Mouse (Mus musculus) liver, embryonic 14 days (tissue): Measurements from ENCODE around the gene Dsn1. TPM values are rescaled to one million over a fixed set of nuclear protein-coding genes. Genes with fewer than 3 reads are reported as not detected.

Experiments used
- polyA plus RNA-seq: library from polyadenylated mRNA; depleted of rRNA; stranded (reverse); fragments of >200 nt; gene quantifications from 2 replicates; pipeline ENCODE4 v1.2.3, GENCODE M21; 2012; rRNA removed

The Dsn1 gene
- polyA plus RNA-seq = 19.1 and 21.6 TPM in 2 replicates

DNA sequence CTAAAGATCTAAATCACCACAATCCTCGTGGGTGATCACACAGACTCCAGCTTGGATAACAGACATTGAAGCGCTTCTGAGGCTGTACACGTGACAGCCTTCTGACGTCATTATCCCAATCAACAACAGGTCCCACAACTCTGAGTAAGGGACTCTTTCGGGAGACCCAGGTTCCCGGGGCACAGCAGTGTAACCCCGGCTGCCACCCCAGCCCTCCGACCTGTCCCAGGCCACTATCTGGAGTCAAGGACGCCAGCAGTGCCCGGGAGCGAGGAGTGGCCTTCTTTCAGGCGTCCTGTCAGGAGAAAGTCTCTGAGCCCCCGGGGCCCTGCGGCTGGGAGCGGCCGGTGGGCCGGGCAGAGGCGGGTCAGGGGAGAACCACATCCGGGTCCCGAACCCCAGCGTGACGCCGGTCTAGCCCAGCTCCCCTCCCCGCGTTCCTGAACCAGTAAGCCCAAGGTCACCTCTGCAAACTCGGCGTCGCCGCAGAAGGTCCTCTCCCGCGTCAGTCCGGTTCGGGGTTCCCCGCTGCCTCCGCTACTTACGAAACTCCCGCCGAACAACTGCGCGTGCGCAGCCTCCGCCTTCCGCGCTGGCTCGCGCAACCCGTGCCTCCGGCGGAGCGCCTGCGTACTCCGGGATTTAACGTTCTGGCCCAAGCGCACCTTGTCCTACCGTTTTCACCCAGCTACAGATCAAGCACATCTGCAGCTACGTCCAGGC lies at the start of gene Dsn1:
Dsn1 (minus strand) TSS at position 644 of the 723 bp plus-strand sequence.

DNA sequence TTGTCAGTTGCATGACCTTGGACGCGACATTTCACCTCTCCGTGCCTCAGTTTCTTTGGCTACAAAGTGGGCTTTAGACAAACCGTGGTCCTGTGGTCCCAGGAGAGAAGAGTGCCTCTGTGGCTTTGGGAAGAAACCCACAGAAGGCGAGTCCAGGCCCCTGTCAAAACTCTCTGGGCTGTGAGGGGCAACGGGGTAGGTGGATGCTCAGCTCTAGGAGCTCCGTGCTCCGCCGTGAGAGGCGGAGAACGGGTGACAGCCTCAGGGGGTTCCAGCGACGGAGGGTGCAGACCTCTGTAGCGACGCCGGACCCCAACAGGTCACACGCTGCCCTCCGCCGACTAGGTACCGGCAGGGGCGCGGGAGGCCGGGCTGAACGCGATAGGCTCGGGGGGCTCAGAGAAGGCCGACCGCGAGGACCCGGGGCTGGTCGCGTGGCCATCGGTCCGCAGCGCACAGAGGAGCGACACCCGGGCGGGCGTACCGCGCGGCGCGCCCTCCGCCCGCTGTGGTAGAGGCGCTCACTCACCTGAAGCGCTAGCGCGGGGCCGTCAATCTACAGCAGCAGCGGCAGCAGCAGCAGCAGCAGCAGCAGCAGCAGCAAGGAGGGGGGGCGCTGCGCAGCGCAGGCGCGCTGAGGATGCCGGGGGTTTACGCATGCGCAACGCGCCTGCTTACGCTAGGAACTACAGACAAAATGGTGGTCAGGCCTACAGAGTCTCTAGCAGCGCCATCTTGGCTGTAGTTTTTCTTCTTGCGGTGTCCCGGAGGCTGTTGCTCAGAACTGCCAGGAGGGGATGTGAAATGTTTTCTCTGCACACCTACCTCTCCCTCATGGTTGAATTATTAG lies 15.3 kb downstream of the Dsn1 start, which contains the start of gene Ndrg3:
Ndrg3 (minus strand) TSS at position 587 of the 850 bp plus-strand sequence.

Other genes with a start within 250 kb of the Dsn1 start
- gene Myl9, start 231.7 kb downstream of the Dsn1 start, polyA plus RNA-seq = 25.4 and 26.0 TPM in 2 replicates
- gene Tgif2, start 167.1 kb downstream of the Dsn1 start, polyA plus RNA-seq = 4.6 and 4.7 TPM in 2 replicates
- 0.83 and 1.0 TPM in 2 replicates for gene 4930518I15Rik, start 149.2 kb downstream of the Dsn1 start, polyA plus RNA-seq
- 77.1 and 94.6 TPM in 2 replicates for gene Rab5if, start 144.0 kb downstream of the Dsn1 start, polyA plus RNA-seq
- gene Sla2, start 120.0 kb downstream of the Dsn1 start, polyA plus RNA-seq = 0.90 and 0.93 TPM in 2 replicates
- 28.4 and 33.4 TPM in 2 replicates for gene Ndrg3, start 15.1 kb downstream of the Dsn1 start, polyA plus RNA-seq
- 1.6 and 1.8 TPM in 2 replicates for gene Soga1, start 72.1 kb upstream of the Dsn1 start, polyA plus RNA-seq
- gene Tldc2, start 79.9 kb upstream of the Dsn1 start, polyA plus RNA-seq = 0.06 and 0.13 TPM in 2 replicates
- 11.5 and 14.8 TPM in 2 replicates for gene Samhd1, start 128.1 kb upstream of the Dsn1 start, polyA plus RNA-seq
- 14.6 and 17.6 TPM in 2 replicates for gene Rbl1, start 197.4 kb upstream of the Dsn1 start, polyA plus RNA-seq